Mouse (Mus musculus) myocyte (in vitro differentiated cells): Measurements from ENCODE around the gene Btn1a1.

Experiments used
- CEBPB ChIP-seq: IDR thresholded peaks from 2 replicates; pipeline ENCODE4 v1.6.1; 2011; ENCODE audit warnings: mild to moderate bottlenecking, moderate library complexity; ENCODE audit not compliant: poor library complexity, insufficient read depth, severe bottlenecking
- MAX ChIP-seq: IDR thresholded peaks from one replicate; pipeline ENCODE4 v1.6.1; 2011; ENCODE audit warnings: low read depth, mild to moderate bottlenecking, control low read depth
- MYOD1 ChIP-seq, 3 experiments: IDR thresholded peaks; one replicate each; pipeline ENCODE4 v1.6.1; 2011; ENCODE audit warnings: control low read depth in 2 of 3, low read depth in 2 of 3, mild to moderate bottlenecking in 2 of 3, moderate library complexity in 1 of 3; ENCODE audit not compliant: insufficient read length in 2 of 3, control insufficient read depth in 1 of 3
- MYOG ChIP-seq, 3 experiments: IDR thresholded peaks; one replicate each; pipeline ENCODE4 v1.6.1; 2011; ENCODE audit warnings: control low read depth in 2 of 3, low read depth in 2 of 3, mild to moderate bottlenecking in 2 of 3; ENCODE audit not compliant: insufficient read length in 2 of 3, control insufficient read depth in 1 of 3, insufficient read depth in 1 of 3
- POLR2A ChIP-seq: IDR thresholded peaks from one replicate; pipeline ENCODE4 v1.6.1; 2011; ENCODE audit warnings: low read depth, mild to moderate bottlenecking, control low read depth, moderate library complexity; ENCODE audit not compliant: insufficient read length
- POLR2AphosphoS2 ChIP-seq: IDR thresholded peaks from one replicate; pipeline ENCODE4 v1.6.1; 2011; ENCODE audit warnings: low read depth, control low read depth; ENCODE audit not compliant: insufficient read length
- TCF12 ChIP-seq: IDR thresholded peaks from one replicate; pipeline ENCODE4 v1.6.1; 2011; ENCODE audit warnings: mild to moderate bottlenecking, control low read depth; ENCODE audit not compliant: poor library complexity, insufficient read depth, severe bottlenecking
- USF1 ChIP-seq: IDR thresholded peaks from one replicate; pipeline ENCODE4 v1.6.1; 2011; ENCODE audit warnings: low read depth, mild to moderate bottlenecking, control low read depth, moderate library complexity

DNA sequence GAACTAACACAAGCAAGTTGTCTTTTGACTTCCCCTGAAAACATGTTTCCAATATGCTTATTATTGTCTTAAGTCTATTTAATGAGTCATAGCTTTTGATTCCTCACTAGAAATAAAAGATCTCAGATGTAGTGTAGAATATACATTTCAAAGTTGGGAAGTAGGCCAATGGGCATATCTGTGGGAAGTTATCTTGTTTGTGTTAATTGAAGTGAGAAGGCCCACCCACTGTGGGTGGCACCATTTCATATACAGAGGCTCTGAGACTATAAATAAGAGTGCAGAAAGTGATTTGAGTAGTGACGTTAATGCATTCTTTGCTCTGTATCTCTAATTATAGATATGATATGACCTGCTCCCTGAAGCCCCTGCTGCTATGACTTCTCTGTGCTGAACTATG is 25.2 kb upstream of the Btn1a1 start:
- TF ChIP-seq POLR2A (no peak), POLR2AphosphoS2 (no peak), MYOG (IDR thresholded peaks at IDR 0.05; ENCODE audit: control insufficient read depth in 1 of 3, insufficient read depth in 1 of 3, insufficient read length in 2 of 3, low read depth in 2 of 3) (no peak), MAX (no peak), CEBPB (no peak), TCF12 (no peak), MYOD1 (IDR thresholded peaks at IDR 0.05; ENCODE audit: control insufficient read depth in 1 of 3, insufficient read length in 2 of 3, low read depth in 2 of 3) (no peak), USF1 (no peak)
